Mouse (Mus musculus): ENCODE data around the gene Nectin2.

Gene Nectin2

GRCm38 (mm10) chr7:19743791-19744190 lies 6.5 kb downstream of the Nectin2 start:
- no peak for DNase-seq (ENCODE audit: low spot score)

- no peak for DNase-seq (ENCODE audit: low spot score)
Observed at GRCm38 (mm10) chr7:19742468-19742867, 7.8 kb downstream of the Nectin2 start.

GRCm38 (mm10) chr7:19741329-19742031 lies 8.8 kb downstream of the Nectin2 start:
- DNase-seq (ENCODE audit: low spot score), result no peak

- DNase-seq (ENCODE audit: low spot score), result no peak
Observed at GRCm38 (mm10) chr7:19740269-19740668, 10.0 kb downstream of the Nectin2 start.

GRCm38 (mm10) chr7:19738771-19739170 lies 11.5 kb downstream of the Nectin2 start:
- no peak for DNase-seq (ENCODE audit: low spot score)

- no peak for DNase-seq (ENCODE audit: low spot score)
Observed at GRCm38 (mm10) chr7:19736389-19737057, 13.8 kb downstream of the Nectin2 start.

- DNase-seq (ENCODE audit: low spot score), result no peak
Observed at GRCm38 (mm10) chr7:19734178-19734666, 16.1 kb downstream of the Nectin2 start.

GRCm38 (mm10) chr7:19726541-19726940 lies 23.7 kb downstream of the Nectin2 start:
- no peak for DNase-seq (ENCODE audit: low spot score)

GRCm38 (mm10) chr7:19724167-19724566 lies 26.1 kb downstream of the Nectin2 start:
- no peak for DNase-seq (ENCODE audit: low spot score)

GRCm38 (mm10) chr7:19722754-19723195 lies 27.5 kb downstream of the Nectin2 start:
- DNase-seq (ENCODE audit: low spot score), result no peak

- DNase-seq (ENCODE audit: low spot score), result no peak
Observed at GRCm38 (mm10) chr7:19719200-19719599, 31.1 kb downstream of the Nectin2 start.

- no peak for DNase-seq (ENCODE audit: low spot score)
Observed at GRCm38 (mm10) chr7:19718297-19718952, 31.9 kb downstream of the Nectin2 start.

- no peak for DNase-seq (ENCODE audit: low spot score)
Observed at GRCm38 (mm10) chr7:19717346-19717745, 32.9 kb downstream of the Nectin2 start.

GRCm38 (mm10) chr7:19716822-19717221 lies 33.5 kb downstream of the Nectin2 start:
- DNase-seq (ENCODE audit: low spot score), result no peak

GRCm38 (mm10) chr7:19716055-19716682 lies 34.1 kb downstream of the Nectin2 start:
- DNase-seq (ENCODE audit: low spot score), result no peak

GRCm38 (mm10) chr7:19715239-19716054 lies 34.8 kb downstream of the Nectin2 start, which contains the start of gene Tomm40:
Tomm40 (minus strand) TSS chr7:19715438.
- peak; percentile 91 for DNase-seq (ENCODE audit: low spot score)

- no peak for DNase-seq (ENCODE audit: low spot score)
Observed at GRCm38 (mm10) chr7:19714836-19715235, 35.4 kb downstream of the Nectin2 start.

GRCm38 (mm10) chr7:19713598-19713997 lies 36.7 kb downstream of the Nectin2 start:
- no peak for DNase-seq (ENCODE audit: low spot score)

- DNase-seq (ENCODE audit: low spot score), result no peak
Observed at GRCm38 (mm10) chr7:19713196-19713595, 37.1 kb downstream of the Nectin2 start.

- no peak for DNase-seq (ENCODE audit: low spot score)
Observed at GRCm38 (mm10) chr7:19712414-19712813, 37.9 kb downstream of the Nectin2 start.

- DNase-seq (ENCODE audit: low spot score), result no peak
Observed at GRCm38 (mm10) chr7:19710650-19711049, 39.6 kb downstream of the Nectin2 start.

Measured in ovary, postnatal 14 days (tissue).